Mouse (Mus musculus) midbrain, embryonic 16.5 days (tissue): ENCODE measurements around the gene Coro1c. TPM values are rescaled to one million over a fixed set of nuclear protein-coding genes. Genes with fewer than 3 reads are reported as not detected.

Experiments used
- ATAC-seq: fragments of 200-750 bp; cut with Nextera tagmentation; 2 replicates; pipeline ENCODE4 v1.8.0; 2017; ENCODE audit warnings: moderate TSS enrichment
- H3K27ac ChIP-seq: fragments of 300-500 bp; sonication (generic); 2 replicates; pipeline ENCODE4 v1.5.1; 2014; ENCODE audit warnings: mild to moderate bottlenecking, low read length, mixed read lengths
- H3K27me3 ChIP-seq: fragments of 300-500 bp; sonication (generic); 2 replicates; pipeline ENCODE4 v1.6.1; 2014; ENCODE audit warnings: low read depth, low read length, mixed read lengths; ENCODE audit not compliant: control insufficient read depth, insufficient read depth
- H3K36me3 ChIP-seq: fragments of 300-500 bp; sonication (generic); 2 replicates; pipeline ENCODE4 v1.6.1; 2014; ENCODE audit warnings: mild to moderate bottlenecking, low read length, moderate library complexity, mixed read lengths; ENCODE audit not compliant: control insufficient read depth, insufficient read depth
- H3K4me1 ChIP-seq: fragments of 300-500 bp; sonication (generic); 2 replicates; pipeline ENCODE4 v1.6.1; 2014; ENCODE audit warnings: mild to moderate bottlenecking, low read length, mixed read lengths; ENCODE audit not compliant: control insufficient read depth, insufficient read depth
- H3K4me2 ChIP-seq: fragments of 300-500 bp; sonication (generic); 2 replicates; pipeline ENCODE4 v1.6.1; 2014; ENCODE audit warnings: mild to moderate bottlenecking, low read length, mixed read lengths
- H3K4me3 ChIP-seq: fragments of 300-500 bp; sonication (generic); 2 replicates; pipeline ENCODE4 v1.5.1; 2014; ENCODE audit warnings: low read depth, mild to moderate bottlenecking, low read length, moderate library complexity, mixed read lengths
- H3K9ac ChIP-seq: fragments of 300-500 bp; sonication (generic); 2 replicates; pipeline ENCODE4 v1.6.1; 2014; ENCODE audit warnings: low read depth, low read length, mixed read lengths
- H3K9me3 ChIP-seq: fragments of 300-500 bp; sonication (generic); replicated peaks from 2 replicates; pipeline ENCODE4 v1.6.1; 2014; ENCODE audit warnings: mild to moderate bottlenecking, low read length, mixed read lengths; ENCODE audit not compliant: control insufficient read depth, poor library complexity, severe bottlenecking
- WGBS: fragments of 180-500 bp; shearing (Covaris S2); extraction: QIAGEN DNeasy Blood & Tissue Kit; methylation state at CpG from one replicate; pipeline ENCODE4 v1.1.7; 2014; 5-methylcytosine and 5-hydroxymethylcytosine counted together
- polyA plus RNA-seq: library from polyadenylated mRNA; unstranded; fragments of >200 nt; fragmentation: Nextera tagmentation; extraction: Ambion mirVana; gene quantifications from 2 replicates; pipeline ENCODE4 v1.2.1, GENCODE M21; 2015

Gene Coro1c
- polyA plus RNA-seq, 1 experiment from 2014 or later = 209 TPM

DNA sequence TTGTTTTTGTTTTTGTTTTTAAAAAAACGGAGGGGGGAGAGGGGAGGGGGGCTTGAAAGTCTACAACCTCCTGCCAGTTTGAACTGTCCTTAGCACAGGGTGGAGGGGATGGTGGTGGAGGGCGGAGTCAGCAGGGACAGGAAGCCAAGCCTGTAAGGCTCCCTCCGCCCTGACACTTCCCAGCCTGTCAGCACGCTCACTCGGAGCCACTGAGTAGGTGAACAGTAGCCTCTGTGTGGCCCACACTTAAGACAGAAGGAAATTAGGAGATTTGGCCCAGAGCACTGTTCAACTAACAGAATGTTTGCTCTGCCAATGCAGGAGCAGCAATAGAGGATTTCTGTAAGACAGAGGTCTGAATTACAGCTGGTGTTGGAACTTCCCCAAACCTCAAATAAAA lies 49.6 kb downstream of the Coro1c start:
- Histone ChIP-seq H3K27ac (no peak overlapping the region), H3K9ac (no peak overlapping the region), H3K4me3 (no peak overlapping the region), H3K4me1 (peaks cover 26% of the 10 kb centered on the region), H3K9me3 (no peaks in the 10 kb centered on the region), H3K27me3 (no peaks in the 10 kb centered on the region), H3K36me3 (no peaks in the 10 kb centered on the region), H3K4me2 (no peak overlapping the region)
- ATAC-seq = no peak
- 62% methylated on average over 5 of the region's 5 CpGs for WGBS

DNA sequence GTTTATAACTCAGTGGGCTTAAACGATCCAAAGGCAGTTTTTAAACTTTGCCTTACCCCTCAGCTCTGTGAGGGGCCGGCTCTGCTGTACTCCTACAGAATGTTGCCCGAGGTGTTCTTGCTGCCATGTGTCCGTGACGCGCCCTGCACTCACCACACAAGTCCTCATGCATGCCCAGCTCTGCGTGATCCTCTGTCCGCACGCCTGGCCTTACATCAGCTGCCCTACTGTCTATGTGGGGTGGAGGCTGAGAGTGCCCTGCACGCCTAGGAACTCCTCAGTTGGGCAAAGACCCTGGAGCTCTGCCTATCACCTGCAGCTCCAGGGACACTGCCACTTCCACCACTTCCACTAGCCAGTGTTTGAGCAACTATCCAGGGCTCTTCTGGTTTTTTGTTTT lies 50.0 kb downstream of the Coro1c start:
- H3K27ac ChIP-seq = no peak overlapping the region
- H3K9ac ChIP-seq = no peak overlapping the region
- H3K4me1 ChIP-seq = peaks cover 26% of the 10 kb centered on the region
- ATAC-seq = no peak
- H3K9me3 ChIP-seq = no peaks in the 10 kb centered on the region
- H3K27me3 ChIP-seq = no peaks in the 10 kb centered on the region
- no peaks in the 10 kb centered on the region for H3K36me3 ChIP-seq
- no peak overlapping the region for H3K4me2 ChIP-seq
- H3K4me3 ChIP-seq = no peak overlapping the region
- WGBS = 86% methylated on average over 10 of the region's 10 CpGs

DNA sequence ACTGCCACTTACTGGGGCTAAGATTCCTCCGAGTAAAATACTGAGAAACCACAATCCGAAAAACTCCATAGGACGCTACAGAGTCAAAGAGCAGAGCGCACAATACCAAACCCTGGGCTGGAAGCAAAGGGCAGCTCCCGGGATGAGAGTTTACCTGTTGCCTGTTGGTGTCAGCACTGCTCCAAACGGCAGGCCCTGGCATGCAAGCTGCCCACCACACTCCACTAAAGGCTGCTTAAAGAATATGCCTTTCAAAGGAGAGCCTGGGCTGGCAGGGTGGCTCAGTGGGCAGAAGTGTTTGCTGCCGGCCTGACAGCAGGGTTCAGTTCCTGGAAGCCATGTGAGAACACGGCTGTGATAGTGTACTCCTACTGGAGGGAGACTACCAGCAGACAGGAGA lies 50.9 kb downstream of the Coro1c start:
- no peak for ATAC-seq
- H3K4me3 ChIP-seq = no peak overlapping the region
- no peak overlapping the region for H3K9ac ChIP-seq
- WGBS = 62% methylated on average over 8 of the region's 8 CpGs
- H3K4me2 ChIP-seq = no peak overlapping the region
- H3K4me1 ChIP-seq = peaks cover 26% of the 10 kb centered on the region
- H3K27ac ChIP-seq = no peak overlapping the region
- H3K36me3 ChIP-seq = no peaks in the 10 kb centered on the region
- H3K9me3 ChIP-seq = no peaks in the 10 kb centered on the region
- H3K27me3 ChIP-seq = no peaks in the 10 kb centered on the region

DNA sequence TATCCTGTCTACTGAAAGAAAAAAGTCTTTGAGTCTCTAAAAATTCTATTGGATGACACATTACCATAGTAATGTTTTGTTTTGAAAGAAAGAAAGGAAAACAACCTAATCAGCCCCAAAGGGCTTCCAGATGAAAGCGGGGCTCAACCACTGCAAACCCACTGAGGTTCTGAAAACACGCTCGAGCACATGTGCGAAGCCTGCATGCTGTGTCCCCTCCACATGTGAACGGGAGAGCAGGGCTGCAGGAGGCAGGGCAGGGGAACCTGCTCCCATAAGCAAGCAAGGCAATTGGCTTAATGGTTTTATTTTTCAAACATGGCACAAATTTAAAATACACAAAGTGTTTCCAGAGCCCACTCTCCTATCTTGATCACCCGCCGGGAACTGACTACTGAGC lies 51.9 kb downstream of the Coro1c start:
- Histone ChIP-seq H3K27ac (peak overlapping the region; percentile 29; the same call in 1 of the 2 replicates), H3K4me1 (peaks cover 26% of the 10 kb centered on the region), H3K27me3 (no peaks in the 10 kb centered on the region), H3K9ac (0 out of 2 replicates have a peak overlapping the region, but pooled peaks have one; percentile 12), H3K4me2 (no peak overlapping the region), H3K36me3 (peaks cover 3% of the 10 kb centered on the region), H3K4me3 (no peak overlapping the region), H3K9me3 (no peaks in the 10 kb centered on the region)
- 65% methylated on average over 7 of the region's 7 CpGs for WGBS
- no peak for ATAC-seq

GRCm38 (mm10) chr5:113855696-113856095 lies 52.9 kb downstream of the Coro1c start:
- H3K27ac ChIP-seq = peak overlapping the region; percentile 8
- H3K4me3 ChIP-seq = no peak overlapping the region
- WGBS = 27% methylated on average over 3 of the region's 3 CpGs
- peaks cover 10% of the 10 kb centered on the region for H3K36me3 ChIP-seq
- no peaks in the 10 kb centered on the region for H3K9me3 ChIP-seq
- ATAC-seq = peak; percentile 50; the same call in 1 of the 2 replicates
- H3K4me1 ChIP-seq = peaks cover 26% of the 10 kb centered on the region
- peak overlapping the region; percentile 10; the same call in 1 of the 2 replicates for H3K9ac ChIP-seq
- no peak overlapping the region for H3K4me2 ChIP-seq
- H3K27me3 ChIP-seq = no peaks in the 10 kb centered on the region

GRCm38 (mm10) chr5:113855117-113855516 lies 53.4 kb downstream of the Coro1c start:
- 0 out of 2 replicates have a peak overlapping the region, but pooled peaks have one; percentile 4 for H3K9ac ChIP-seq
- 83% methylated on average over 10 of the region's 10 CpGs for WGBS

DNA sequence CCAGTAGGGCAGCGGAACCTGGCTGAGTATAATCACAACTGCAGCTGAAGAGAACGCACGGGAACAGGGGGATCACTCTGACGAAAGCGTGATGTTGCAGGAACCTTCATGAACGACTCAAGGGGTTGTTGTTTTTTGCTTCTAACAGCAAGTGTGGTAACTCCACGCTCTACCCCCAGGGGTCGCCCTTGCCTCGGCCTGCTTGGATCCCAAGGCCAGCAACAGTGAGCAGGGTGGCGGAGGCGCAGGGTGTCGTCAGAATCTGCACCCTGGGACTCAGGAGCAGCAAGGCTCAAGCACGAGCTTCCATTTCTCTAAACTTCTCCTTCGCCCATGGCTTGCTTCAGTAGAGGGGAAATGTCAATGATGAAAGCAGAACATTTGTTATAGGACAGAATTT lies 54.1 kb downstream of the Coro1c start:
- no peak for ATAC-seq
- Histone ChIP-seq H3K4me3 (no peak overlapping the region), H3K36me3 (peaks cover 10% of the 10 kb centered on the region), H3K27ac (0 out of 2 replicates have a peak overlapping the region, but pooled peaks have one; percentile 8), H3K9me3 (no peaks in the 10 kb centered on the region), H3K9ac (no peak overlapping the region), H3K4me1 (peaks cover 26% of the 10 kb centered on the region), H3K27me3 (no peaks in the 10 kb centered on the region), H3K4me2 (no peak overlapping the region)
- 42% methylated on average over 14 of the region's 14 CpGs for WGBS

More at GRCm38 (mm10) chr5:113855117-113855516, 53.4 kb downstream of the Coro1c start:
- H3K36me3 ChIP-seq = peaks cover 10% of the 10 kb centered on the region
- H3K4me1 ChIP-seq = peaks cover 26% of the 10 kb centered on the region
- H3K9me3 ChIP-seq = no peaks in the 10 kb centered on the region
- H3K27ac ChIP-seq = peak overlapping the region; percentile 8
- ATAC-seq = no peak
- no peak overlapping the region for H3K4me2 ChIP-seq
- H3K4me3 ChIP-seq = no peak overlapping the region
- H3K27me3 ChIP-seq = no peaks in the 10 kb centered on the region

DNA sequence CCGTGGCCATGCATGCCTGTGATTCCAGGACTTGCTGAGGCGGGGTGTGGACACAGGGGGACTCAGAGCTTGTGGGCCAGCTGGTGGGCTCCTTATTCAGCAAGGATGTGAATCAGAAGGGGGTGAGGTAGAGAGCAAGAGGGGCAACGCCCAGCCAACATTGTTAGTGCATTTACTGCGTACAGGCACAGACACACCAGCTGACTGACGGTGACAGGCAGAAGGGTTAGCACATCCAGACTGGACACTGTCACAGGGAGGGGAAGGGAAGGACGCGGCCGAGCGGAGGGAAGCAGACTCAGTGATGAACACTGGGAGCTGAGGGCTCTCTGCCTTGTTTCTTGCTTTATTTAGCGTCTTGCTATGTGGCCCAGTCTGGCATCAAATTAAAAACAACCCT lies 55.0 kb downstream of the Coro1c start:
- ATAC-seq = no peak
- Histone ChIP-seq H3K4me1 (peaks cover 21% of the 10 kb centered on the region), H3K9ac (no peak overlapping the region), H3K4me3 (no peak overlapping the region), H3K27ac (no peak overlapping the region), H3K9me3 (no peaks in the 10 kb centered on the region), H3K27me3 (no peaks in the 10 kb centered on the region), H3K36me3 (peaks cover 10% of the 10 kb centered on the region), H3K4me2 (no peak overlapping the region)
- 85% methylated on average over 10 of the region's 10 CpGs for WGBS

- Histone ChIP-seq H3K36me3 (peaks cover 13% of the 10 kb centered on the region), H3K4me2 (no peak overlapping the region), H3K27ac (no peak overlapping the region), H3K9ac (no peak overlapping the region), H3K27me3 (no peaks in the 10 kb centered on the region), H3K9me3 (no peaks in the 10 kb centered on the region), H3K4me1 (peaks cover 21% of the 10 kb centered on the region), H3K4me3 (no peak overlapping the region)
- ATAC-seq = no peak
- 94% methylated on average over 7 of the region's 7 CpGs for WGBS
Measured at GRCm38 (mm10) chr5:113852463-113852862, 56.1 kb downstream of the Coro1c start.
